Mouse (Mus musculus) ES-Bruce4 (cell line): Measurements from ENCODE around the gene Gpc5.

Experiments
- EP300 ChIP-seq: IDR thresholded peaks from 2 replicates; pipeline ENCODE4 v1.6.1; 2011; ENCODE audit warnings: low read depth, low read length; ENCODE audit not compliant: insufficient read depth
- POLR2A ChIP-seq: IDR thresholded peaks from one replicate; pipeline ENCODE4 v1.8.1; 2011; ENCODE audit warnings: low read length; ENCODE audit not compliant: insufficient read depth

- TF ChIP-seq POLR2A (no peak), EP300 (no peak)
Measured at GRCm38 (mm10) chr14:115177322-115177836, 85.4 kb downstream of the Gpc5 start.
